Mouse (Mus musculus): ENCODE results near the gene Gm5136. TPM values are rescaled to one million over a fixed set of nuclear protein-coding genes. Genes with fewer than 3 reads are reported as not detected.

Gene Gm5136
- 0.04 TPM in 1 of 2 replicates, not detected in the other for polyA plus RNA-seq (2012)

GRCm38 (mm10) chr10:108699946-108700345, at the start of gene Gm5136:
TSS of gene Gm5136 (minus strand) at chr10:108700160.

